Mouse (Mus musculus) ES-CJ7 (cell line): ENCODE results near the gene Adck2.
A peak's percentile ranks its signal among the peaks of the same experiment; 100 is the strongest.

ENCODE experiments used
- DNase-seq: peaks from one replicate; pipeline ENCODE4 v3.0.0; 2011; ENCODE audit warnings: low read depth, low spot score

Adck2 gene

DNA sequence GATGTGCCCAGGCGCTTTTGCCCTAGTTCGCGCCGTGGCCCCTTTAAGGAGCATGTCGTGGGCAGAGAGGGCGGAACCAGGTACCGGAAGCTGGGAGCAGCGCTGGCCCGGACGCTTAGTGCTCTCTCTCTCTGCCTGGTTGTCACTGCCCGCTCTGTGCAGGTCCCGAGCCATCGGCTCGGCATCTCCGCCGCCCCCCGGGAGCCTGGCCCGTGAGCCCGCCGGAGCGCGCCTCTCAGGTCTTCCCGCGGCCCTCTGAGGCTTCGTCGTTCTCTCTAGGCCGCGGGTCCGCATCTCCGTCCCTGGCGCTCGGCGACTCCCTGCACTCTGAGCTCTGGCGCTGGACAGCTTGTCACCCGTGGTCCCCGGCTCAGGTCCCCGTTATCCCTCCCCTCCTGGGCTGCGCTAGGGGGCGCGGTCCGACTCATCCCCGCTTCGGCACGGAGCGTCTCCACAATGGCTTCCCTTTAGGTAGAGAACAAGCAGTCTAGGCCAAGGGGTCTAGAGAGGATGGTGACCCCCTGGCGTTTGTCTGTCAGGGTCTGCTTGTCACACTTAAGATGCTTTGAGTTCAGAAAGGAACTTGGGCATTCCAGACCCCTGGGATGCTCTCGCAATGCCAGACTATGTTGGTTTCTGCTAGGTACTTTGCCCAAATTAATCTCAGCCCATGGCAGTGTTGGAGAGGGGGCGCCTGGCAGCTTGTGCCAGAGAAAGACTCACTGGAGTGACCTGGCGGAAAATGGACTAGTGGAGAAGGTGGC lies at the start of gene Adck2:
TSS of gene Adck2 (plus strand) at position 83 of the 764 bp plus-strand sequence.
- peak; percentile 73 for DNase-seq

DNA sequence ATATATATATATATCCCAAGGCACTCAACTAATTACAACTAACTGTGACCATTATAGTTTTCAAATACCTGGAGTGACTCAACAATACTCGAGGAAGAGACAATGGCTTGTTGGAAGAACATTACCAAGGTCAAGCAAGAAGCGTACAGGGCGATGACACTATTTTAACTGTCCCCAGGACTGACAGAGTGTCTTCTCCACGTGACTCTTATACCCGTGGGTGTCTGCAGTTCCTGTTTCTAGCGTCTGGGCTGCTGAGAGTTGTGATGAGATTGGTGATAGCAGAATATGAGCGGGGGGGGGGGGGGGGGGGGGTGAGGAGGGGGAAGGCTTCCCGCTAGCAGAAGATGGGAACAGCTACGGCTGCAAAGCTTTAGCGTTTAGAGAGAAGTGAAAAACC lies 46.9 kb upstream of the Adck2 start:
- DNase-seq: no peak

DNA sequence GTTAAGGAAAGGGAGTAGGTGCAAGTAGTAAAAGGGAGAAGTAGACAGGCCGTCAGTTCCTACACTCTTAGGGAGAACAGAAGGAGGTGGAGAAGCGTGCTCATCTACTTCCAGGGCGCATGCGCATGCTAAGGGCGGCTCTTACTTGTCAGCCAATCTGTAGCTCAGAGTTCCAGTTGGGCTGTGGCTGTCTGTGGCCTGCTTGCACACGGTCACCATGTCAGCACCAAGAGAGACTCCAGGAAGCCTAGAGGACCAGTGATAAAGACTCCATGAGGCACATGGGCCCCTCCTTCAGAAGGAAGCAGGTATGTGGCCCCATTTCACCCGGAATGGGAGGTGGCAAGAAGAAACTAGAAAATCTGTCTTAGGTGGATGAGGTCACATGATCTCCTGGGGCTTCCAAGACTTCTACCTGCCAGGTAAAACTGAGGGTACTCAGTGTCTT lies 46.3 kb upstream of the Adck2 start:
- peak; percentile 89 for DNase-seq

DNA sequence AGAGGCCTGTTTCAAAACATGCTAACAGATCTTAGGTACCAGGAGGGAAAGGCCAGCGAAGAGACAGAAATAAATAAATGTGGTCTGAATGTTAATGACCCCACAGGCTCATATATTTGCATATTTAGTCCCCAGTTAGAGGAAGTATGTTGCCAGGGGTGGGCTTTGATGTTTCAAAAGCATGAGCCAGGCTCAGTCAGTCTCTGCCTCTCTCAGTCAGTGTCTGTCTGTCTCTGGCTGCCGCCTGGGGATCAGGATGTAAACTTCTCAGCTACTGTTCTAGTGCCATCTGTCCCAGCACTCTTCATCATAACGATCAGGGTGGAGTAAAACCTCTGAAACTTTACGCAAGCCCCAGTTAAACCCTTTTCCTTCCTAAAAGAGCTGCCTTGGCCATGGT lies 45.9 kb upstream of the Adck2 start:
- DNase-seq: no peak

DNA sequence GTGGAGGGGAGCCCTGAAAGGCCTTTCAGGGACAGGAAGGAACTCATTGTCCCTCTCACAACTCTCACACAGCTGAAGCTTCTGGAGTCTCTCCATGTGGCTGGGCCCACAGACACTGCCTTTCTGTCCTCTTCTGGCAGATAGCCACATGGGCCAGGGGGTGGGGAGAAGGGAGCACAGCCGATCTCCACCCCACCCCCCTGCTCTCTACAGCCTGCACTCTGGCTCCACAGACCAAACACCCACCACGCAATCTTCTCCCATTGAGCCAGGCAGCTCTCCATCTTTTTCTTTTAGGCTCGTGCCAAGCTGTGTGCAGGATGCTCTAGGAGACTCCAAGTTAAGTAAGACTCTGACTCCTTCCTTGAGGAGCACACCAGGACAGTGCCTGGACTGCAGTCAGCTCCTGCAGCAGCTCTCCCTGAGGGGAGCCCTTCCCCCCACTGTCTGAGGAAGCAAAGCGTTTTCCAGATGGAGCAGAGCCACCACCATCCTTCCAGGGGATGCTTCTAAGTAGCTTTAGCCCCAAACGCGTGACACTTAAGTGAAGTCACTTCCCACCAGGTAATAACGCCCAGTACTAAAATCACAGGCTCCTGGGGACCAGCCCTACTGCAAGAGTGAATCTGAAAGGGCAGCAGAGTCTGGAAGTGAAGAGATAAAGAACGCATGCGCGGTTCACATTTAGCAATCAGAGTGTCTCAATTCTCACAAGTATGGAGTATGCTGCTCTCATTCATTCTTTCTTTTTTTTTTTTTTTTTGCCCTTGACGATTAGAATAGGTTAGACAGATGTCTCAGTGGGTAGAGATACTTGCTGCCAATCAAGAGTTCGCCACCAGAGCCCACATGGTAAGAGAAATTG lies 44.8 kb upstream of the Adck2 start:
- no peak for DNase-seq

DNA sequence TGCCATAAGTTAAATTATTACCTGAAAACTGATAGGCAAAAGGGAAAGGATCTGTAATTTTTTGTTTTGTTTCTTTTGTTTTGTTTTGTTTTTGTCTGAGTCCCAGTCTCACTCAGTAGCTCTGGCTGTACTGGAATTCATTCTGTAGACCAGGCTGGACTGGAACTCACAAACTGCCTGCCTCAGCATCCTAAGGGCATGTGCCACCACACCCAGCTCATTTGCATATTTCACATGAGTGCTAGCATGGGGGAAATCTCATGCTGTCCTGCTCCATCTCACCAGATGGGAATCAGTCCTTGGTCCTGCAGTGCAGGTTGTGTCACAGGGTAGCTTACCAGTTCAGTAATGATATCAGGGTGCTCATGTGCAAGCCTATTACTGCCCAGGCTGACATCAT lies 38.7 kb upstream of the Adck2 start:
- DNase-seq: peak; percentile 55

DNA sequence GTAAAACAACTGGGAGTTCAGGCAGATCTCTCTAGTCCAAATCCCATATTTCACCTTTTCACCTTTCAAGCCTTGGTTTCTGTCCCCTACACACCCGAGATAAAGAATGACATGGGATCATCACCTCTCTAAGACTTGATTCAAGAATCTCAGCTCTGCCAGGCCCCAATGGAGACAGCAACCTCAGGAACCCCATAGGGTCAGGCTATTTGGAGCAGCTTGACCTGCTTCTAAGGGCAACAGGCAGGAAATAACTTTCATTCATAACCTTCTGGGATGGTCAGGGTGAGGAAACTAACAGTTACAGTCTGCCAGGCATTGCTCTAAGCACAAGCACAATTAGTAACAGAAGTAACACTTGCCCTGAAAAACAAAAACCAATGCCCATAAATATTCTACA lies 37.1 kb upstream of the Adck2 start:
- no peak for DNase-seq

DNA sequence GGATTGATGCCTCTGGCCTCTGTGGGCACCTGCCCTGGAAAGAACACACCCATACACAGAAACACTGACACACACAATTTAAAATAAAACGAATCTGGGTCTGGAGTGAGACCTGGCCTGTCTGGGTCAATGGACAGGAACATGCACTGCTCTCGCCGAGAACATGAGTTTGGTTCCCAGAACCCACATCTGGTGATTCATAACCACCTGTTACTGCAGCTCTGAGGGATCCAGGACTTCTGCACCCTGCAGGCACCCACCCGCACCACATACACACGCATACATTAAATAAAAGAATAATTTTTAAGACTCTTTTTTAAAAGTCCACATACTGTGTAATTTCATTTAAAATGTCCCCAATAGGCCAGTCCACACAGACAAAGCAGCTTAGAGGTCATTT lies 36.4 kb upstream of the Adck2 start:
- no peak for DNase-seq

DNA sequence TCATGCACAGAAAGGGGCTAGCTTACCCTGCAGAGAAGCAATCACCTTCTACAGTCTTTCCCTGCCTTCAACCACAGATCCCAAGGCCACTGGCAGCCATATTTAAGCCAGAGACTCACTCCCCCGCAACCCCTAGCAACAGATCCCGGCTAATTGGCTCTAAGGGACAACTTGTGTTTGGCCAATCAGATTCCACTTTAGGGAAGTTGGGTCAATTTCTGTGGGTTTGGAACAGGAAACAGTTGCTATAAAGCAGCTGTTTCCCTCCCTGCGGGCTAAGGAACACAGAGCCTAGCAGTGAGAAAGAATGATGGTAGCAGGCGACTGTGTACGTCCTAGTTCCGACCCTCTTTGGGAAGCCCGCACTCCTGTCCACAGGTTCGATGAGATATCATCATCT lies 35.4 kb upstream of the Adck2 start:
- peak; percentile 64 for DNase-seq

DNA sequence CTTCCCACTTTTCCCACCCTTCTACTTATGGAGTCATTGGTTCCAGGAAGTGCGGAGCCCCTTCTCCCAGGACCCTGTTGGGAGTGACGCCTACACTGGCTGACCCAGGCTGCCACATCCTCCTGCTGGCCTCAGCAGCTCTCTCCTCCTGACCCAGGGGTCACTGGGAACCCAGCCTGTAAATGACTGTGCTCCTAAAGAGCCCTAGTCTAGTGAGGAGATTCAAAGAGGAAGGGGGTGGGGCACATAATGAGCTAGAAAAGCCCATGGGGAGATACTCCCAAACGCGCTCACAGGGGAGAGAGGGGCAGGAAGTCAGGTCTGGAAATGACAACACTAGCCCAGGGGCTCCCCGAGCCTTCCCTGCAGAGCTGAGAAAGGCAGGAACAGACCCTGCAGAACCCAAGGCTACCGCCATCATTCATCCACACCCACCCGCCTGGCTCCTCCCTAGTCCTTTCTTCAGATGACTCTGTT lies 34.0 kb upstream of the Adck2 start:
- DNase-seq: peak; percentile 59

DNA sequence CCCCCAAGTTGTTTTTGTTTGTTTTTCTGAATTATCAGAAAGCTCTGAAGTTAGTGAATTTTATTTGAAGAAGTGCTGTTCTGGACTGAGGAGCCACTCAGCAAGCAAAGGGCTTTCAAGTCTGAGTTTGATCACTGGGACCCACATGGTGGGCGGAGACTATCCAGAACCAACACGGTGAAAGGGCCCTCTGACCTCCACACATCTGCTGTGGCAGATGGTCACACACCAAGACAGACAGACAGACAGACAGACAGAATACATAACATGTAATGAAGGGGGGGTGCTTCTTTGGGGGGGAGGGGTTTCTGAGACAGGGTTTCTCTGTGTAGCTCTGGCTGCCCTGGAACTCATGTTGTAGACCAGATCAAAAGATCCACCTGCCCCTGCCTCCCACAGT lies 33.1 kb upstream of the Adck2 start:
- DNase-seq: no peak

DNA sequence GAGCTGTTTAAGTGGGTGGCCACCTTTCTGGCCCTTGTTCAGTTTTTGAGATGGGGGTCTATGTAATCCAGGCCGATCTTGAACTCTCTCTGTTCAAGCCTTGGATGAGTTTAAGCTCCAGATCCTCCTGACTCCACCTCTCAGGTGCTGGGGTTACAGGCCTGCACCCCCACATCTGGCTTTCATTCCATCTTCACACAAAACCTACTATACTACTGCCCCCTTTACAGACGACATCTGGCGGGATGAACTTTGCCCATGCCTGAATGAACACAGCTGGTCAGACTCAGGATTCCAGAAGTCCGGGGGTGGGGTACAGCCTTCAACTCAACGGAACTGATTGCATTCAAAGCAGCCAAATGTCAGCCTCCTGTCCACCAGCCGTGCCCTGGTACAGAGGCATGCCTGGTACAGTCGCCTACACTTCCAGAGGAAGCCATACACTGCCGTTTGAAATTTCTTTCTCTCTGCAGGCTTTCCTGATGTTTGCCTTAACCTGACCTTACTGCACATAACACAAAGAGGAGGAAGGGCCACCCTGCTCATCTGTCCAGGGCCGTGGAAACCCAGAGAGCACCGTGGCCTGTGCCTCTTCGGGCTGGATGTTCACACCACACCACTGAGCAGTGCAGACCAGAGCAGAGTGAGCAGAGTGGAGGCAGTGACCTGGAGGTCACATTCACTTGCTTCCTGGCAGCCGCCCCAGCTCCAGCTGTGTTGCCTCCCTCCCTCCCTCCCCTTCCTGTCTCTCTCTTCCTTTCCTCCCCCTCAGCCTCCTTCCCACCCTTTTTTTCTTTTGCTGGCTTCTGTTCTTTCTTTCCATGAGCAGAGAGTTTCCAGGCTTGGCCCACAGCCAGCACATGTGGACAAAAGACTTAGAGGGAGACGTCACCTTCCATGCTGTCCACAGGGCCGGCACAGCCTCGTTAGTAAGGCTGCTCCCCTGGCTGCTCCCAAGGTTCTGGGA lies 30.8 kb upstream of the Adck2 start:
- peak; percentile 45 for DNase-seq

DNA sequence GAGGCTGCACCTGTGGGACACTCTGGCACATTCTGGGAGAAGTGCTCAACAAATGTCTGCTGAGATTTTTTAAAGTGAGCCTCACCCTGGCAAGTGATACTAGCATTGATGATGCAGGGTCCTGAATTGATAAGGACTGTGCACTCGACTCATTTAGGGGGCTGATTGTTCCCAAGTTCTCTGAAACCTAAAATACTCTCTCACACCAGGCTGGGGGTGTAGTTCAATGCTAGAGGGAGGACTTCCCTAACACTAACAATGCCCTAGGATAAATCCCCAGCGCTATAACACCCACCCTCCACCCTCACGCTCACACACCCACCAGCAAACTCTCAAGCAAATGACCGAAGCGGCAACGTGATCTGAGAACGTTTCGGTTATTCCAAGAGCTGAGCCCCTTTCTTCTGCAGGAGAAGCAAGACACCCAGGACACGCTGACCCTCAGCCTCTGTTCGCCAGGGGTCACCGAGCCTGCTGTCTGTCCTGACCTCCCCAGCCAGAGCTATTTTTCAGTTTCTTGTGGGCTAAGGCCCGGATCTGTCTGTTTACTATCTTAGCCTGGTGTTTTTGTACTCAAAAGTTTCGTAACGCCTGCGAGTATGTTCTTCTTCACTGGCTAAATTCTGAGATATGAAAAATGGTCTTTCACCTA lies 29.8 kb upstream of the Adck2 start:
- DNase-seq: no peak

DNA sequence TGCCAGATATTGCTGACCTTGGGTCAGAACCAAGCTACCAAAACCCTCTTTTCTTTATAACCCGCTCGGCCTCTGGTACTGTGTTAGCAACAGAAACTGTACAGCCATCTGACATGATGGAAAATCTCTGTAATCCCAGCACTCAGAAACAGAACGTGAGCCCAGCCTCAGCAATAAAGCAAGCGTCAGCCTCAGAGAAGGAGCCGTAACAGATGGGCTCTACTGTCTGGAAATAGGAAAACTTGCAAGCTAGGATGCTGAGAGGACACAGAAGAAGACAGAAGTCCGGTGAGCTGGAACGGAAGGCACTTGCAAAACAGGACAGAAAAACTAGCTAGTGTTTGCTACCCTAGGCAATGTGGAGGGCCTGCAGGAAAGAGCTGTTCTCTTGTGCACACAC lies 28.2 kb upstream of the Adck2 start:
- DNase-seq: no peak

DNA sequence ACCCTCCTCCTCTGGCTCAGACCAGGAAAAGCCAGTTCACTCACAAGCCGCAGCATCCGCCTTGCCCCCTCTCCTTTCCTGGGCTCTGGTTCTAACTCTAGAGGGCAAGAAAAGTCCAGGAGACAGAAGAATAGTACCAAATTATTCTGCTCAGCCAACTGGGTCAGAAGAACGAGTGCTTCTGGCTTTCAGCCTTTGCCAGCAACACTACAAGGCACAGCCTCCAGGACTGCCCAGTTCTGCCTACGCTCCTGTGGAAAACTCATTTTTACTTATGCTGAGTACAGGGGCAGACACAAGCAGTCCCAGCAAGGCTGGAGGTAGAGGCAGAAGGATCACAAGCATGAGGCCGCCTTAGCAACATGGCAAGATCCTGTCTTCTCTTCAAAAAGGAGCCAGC lies 25.6 kb upstream of the Adck2 start:
- DNase-seq: no peak

DNA sequence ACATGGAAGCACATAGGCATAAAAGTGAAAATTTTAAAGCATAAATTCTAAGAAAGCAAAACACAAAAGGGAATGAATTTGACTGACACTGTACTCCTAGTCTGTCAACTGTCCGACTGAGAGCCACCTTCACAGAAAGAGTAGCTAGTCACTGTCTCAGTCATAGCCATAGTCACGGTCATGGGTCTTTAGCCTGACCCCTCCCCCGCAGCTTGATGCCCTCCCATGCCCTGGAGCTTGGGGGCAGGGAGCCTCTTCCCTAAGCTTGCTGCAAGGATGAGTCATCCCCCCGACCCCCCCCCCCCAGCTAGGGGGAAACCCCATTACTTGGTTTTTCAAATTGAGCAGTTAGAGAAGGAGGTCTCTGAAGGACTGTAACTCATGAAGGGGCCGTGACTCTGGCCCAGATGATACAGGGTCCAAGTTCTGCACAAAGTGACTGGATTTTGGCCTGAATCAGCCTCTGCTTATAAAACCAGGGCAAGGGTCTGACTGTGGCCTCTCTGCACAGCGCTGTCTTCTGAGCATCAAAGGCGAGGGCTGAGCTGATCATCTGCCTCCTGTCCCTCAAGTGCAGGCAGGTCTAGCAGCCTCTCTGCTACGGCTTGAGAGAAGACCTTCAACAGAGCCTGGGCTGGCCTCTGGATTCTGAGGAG lies 21.6 kb upstream of the Adck2 start:
- no peak for DNase-seq

DNA sequence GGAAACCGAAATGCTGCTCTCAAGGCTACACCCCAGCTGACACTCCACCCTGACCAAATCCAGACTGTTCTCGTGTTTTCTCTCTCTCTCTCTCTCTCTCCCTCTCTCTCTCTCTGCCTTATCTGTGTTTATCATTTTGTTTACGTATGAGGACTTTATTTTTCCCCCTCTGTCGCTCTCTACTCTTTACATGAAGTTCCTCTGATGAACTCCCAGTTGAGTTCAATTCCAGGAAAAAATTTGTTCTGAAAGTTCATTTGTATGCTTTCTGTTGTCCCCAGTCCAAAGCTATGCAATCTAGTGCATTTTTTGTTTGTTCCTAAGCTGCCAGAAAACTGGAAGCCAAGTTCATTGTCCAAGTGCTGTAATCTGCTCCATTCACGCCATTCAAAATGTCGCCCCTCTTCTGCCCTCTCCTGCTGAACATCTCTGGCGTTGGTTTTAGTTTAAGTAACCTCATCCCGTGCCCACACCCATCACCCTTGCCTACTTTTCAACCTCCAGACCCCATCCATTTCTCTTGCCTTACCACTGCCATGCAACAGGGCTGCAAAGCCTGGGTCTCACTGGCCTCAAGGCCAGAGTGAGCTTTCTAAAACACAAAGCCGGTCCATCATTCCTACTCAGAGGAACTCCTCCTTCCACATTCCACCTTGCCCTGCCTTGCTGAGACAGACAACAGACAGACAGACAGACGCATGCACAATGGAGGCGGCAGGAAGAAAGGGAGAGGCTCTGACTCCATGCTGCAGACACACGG lies 18.6 kb upstream of the Adck2 start:
- DNase-seq: peak; percentile 26

DNA sequence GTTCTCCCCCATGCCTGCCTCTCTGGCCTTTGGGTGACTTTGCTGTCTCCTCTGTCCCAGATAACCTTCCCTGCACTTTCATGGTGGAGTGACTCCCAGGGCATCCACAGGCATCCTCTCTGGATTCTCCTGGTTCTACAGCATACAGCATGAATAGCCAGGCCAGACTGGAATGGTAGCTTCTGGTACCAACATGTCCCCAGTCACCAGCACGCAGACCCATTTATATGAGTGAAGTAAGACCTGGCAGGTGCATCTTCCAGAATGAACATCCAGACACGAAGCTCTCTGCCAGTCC lies 18.1 kb upstream of the Adck2 start:
- DNase-seq: no peak

DNA sequence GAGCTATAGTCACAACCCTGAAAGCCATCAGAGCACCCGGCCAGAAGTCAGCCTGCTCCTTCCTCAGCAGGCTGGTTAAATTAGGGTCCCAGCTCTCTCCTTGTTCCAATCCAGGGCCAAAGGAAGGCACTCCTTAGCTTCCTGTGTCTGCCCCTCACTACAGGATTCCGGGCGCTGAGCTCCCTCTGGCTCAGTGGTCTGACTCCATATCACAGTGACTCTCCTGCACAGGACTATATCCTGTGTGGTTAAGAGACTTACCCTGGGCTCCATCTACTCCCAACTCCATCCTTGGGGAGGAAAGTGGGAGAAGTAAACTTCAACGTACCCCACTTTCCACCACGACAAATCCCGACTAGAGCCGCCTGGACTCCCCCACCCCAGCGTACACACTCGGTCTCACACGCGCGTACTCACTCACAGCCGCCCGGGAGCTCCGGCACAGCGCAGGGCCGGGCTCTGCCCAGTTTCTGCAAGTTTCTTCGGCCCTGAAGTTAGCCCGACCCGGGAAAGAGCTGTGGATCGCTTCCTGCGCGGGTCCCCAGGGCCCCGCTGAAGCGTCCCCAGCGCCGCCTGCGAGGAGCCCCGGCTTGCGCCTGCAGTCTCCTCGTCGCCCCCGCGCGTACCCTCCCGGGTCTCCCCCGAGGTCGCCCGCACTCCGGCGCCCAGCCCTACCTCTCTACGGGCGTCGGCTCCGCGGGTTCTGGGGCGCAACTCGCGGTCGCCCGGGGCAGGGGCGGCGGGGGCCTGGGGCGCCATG lies 16.6 kb upstream of the Adck2 start:
- peak; percentile 52 for DNase-seq
